8 mouse cellular contexts compared by ENCODE assay signal in genomic region chr5:138994108-138994785, GRCm38 (mm10). TPM values are rescaled to one million over a fixed set of nuclear protein-coding genes. Genes with fewer than 3 reads are reported as not detected.
DNase-seq lines count a peak whose midpoint lies in the region; ATAC-seq and TF ChIP-seq lines count a peak whose summit lies in the region.

No protein-coding gene starts in this region.

- peaks cover 74% of the 10 kb centered on the region for H3K27me3 ChIP-seq in neural tube, embryonic 11.5 days (ENCODE audit: control insufficient read depth, insufficient read depth, low read length)
- peaks cover 49% of the 10 kb centered on the region for H3K27me3 ChIP-seq in heart, embryonic 12.5 days (replicated peaks)
- 0 out of 2 replicates have a peak, but pooled peaks cover 18% of the 10 kb centered on the region for H3K27me3 ChIP-seq in kidney, postnatal 0 days (ENCODE audit: insufficient read depth, low read length)
- peaks cover 95% of the 10 kb centered on the region for H3K27me3 ChIP-seq in midbrain, embryonic 10.5 days (ENCODE audit: low read depth, poor library complexity, severe bottlenecking)

- peak; percentile 3; the same call in 1 of the 2 replicates for ATAC-seq in neural tube, embryonic 11.5 days (ENCODE audit: insufficient read depth, low FRiP score, low TSS enrichment)
- peak; percentile 3; the same call in 1 of the 2 replicates for ATAC-seq in heart, embryonic 12.5 days (ENCODE audit: insufficient number of reproducible peaks, low FRiP score)
- peak; percentile 25 for ATAC-seq in kidney, postnatal 0 days (replicated peaks; ENCODE audit: low FRiP score, low read depth)
- ATAC-seq in activated CD4-positive, CD25-positive, alpha-beta regulatory T cell, adult 4 months = no peak

- H3K27ac ChIP-seq in neural tube, embryonic 11.5 days (ENCODE audit: low read depth, low read length) = peak overlapping the region; percentile 68; the same call in 1 of the 2 replicates
- H3K27ac ChIP-seq in heart, embryonic 12.5 days (ENCODE audit: poor library complexity, severe bottlenecking) = peak overlapping the region; percentile 96
- peak overlapping the region; percentile 97 for H3K27ac ChIP-seq in kidney, postnatal 0 days
- H3K27ac ChIP-seq in midbrain, embryonic 10.5 days (replicated peaks) = peak overlapping the region; percentile 82

- H3K36me3 ChIP-seq in neural tube, embryonic 11.5 days (ENCODE audit: control insufficient read depth, insufficient read depth, low read length) = no peaks in the 10 kb centered on the region
- H3K36me3 ChIP-seq in heart, embryonic 12.5 days = no peaks in the 10 kb centered on the region
- H3K36me3 ChIP-seq in kidney, postnatal 0 days (ENCODE audit: insufficient read depth, low read length) = no peaks in the 10 kb centered on the region
- no peaks in the 10 kb centered on the region for H3K36me3 ChIP-seq in midbrain, embryonic 10.5 days

- H3K9ac ChIP-seq in neural tube, embryonic 11.5 days (ENCODE audit: low read length) = peak overlapping the region; percentile 73
- peak overlapping the region; percentile 94 for H3K9ac ChIP-seq in heart, embryonic 12.5 days
- H3K9ac ChIP-seq in kidney, postnatal 0 days (ENCODE audit: low read depth, low read length) = peak overlapping the region; percentile 91

- peak overlapping the region; percentile 73 for H3K4me3 ChIP-seq in neural tube, embryonic 11.5 days (ENCODE audit: low read depth, low read length)
- H3K4me3 ChIP-seq in heart, embryonic 12.5 days = peak overlapping the region; percentile 69
- peak overlapping the region; percentile 74 for H3K4me3 ChIP-seq in kidney, postnatal 0 days (replicated peaks; ENCODE audit: low read depth, low read length)
- peak overlapping the region; percentile 77 for H3K4me3 ChIP-seq in midbrain, embryonic 10.5 days

- whole genome bisulfite sequencing in neural tube, embryonic 11.5 days = under 1% methylated on average over 32 of the region's 48 CpGs
- WGBS in heart, embryonic 12.5 days = under 1% methylated on average over 48 of the region's 48 CpGs
- WGBS in kidney, postnatal 0 days = under 1% methylated on average over 48 of the region's 48 CpGs
- WGBS in midbrain, embryonic 10.5 days = under 1% methylated on average over 48 of the region's 48 CpGs

- no peaks in the 10 kb centered on the region for H3K9me3 ChIP-seq in neural tube, embryonic 11.5 days (ENCODE audit: control insufficient read depth, low read length)
- H3K9me3 ChIP-seq in heart, embryonic 12.5 days (replicated peaks) = no peaks in the 10 kb centered on the region
- no peaks in the 10 kb centered on the region for H3K9me3 ChIP-seq in kidney, postnatal 0 days (replicated peaks; ENCODE audit: low read length)
- H3K9me3 ChIP-seq in midbrain, embryonic 10.5 days (replicated peaks) = no peaks in the 10 kb centered on the region

- peak overlapping the region; percentile 95 for H3K4me2 ChIP-seq in neural tube, embryonic 11.5 days (ENCODE audit: low read depth)
- H3K4me2 ChIP-seq in heart, embryonic 12.5 days = peak overlapping the region; percentile 84
- H3K4me2 ChIP-seq in kidney, postnatal 0 days (ENCODE audit: low read length) = peak overlapping the region; percentile 94

- no peak for TF ChIP-seq CTCF in kidney, postnatal 0 days (IDR thresholded peaks at IDR 0.05; ENCODE audit: low read depth)

- peak; percentile 43 for DNase-seq in neural tube, embryonic 11.5 days (ENCODE audit: low spot score)
- DNase-seq in neural tube, embryonic 10.5 days (ENCODE audit: extremely low spot score, low spot score) = no peak
- DNase-seq in adrenal gland, postnatal 14 days = peak; percentile 59
- DNase-seq in kidney, postnatal 0 days (ENCODE audit: low spot score) = peak; percentile 47
- DNase-seq in midbrain, embryonic 10.5 days (ENCODE audit: low spot score) = no peak
- no peak for DNase-seq in spleen, adult 12 weeks (ENCODE audit: low spot score)

- peaks cover 48% of the 10 kb centered on the region for H3K4me1 ChIP-seq in neural tube, embryonic 11.5 days (ENCODE audit: control insufficient read depth, insufficient read depth, low read length)
- peaks cover 79% of the 10 kb centered on the region for H3K4me1 ChIP-seq in heart, embryonic 12.5 days (replicated peaks)
- peaks cover 20% of the 10 kb centered on the region for H3K4me1 ChIP-seq in kidney, postnatal 0 days (replicated peaks; ENCODE audit: insufficient read depth, low read length)
- H3K4me1 ChIP-seq in midbrain, embryonic 10.5 days = peaks cover 76% of the 10 kb centered on the region

RNA-seq across cellular contexts. Expression of gene Pdgfa, which starts 2.9 kb away (rescaled TPM):
- 16.1 TPM in 2 replicates for polyA plus RNA-seq in neural tube, embryonic 11.5 days (2014; fragmentation: Nextera tagmentation; extraction: Ambion mirVana)
- 22.0 and 26.0 TPM in 2 replicates for total RNA-seq in adrenal gland, postnatal 14 days (2021)
- 34.4 and 37.4 TPM in 2 replicates for polyA plus RNA-seq in heart, embryonic 12.5 days (2016; fragmentation: Nextera tagmentation; extraction: Ambion mirVana)
- polyA plus RNA-seq in kidney, postnatal 0 days (2015; fragmentation: Nextera tagmentation; extraction: Ambion mirVana) = 75.2 and 77.7 TPM in 2 replicates
- 4.8 and 6.8 TPM in 2 replicates for polyA plus RNA-seq in midbrain, embryonic 10.5 days (2016; fragmentation: Nextera tagmentation; extraction: Ambion mirVana)
- not detected for polyA plus RNA-seq in activated CD4-positive, CD25-positive, alpha-beta regulatory T cell, adult 4 months (2017; shearing (Covaris generic))

Comparison
In these comparisons a context has a peak if more than half of its experiments do, and no peak if none do; other contexts are left out.
1. DNase-seq: peak in neural tube, embryonic 11.5 days (single experiment), adrenal gland, postnatal 14 days (single experiment) and kidney, postnatal 0 days (single experiment); none in neural tube, embryonic 10.5 days (single experiment), midbrain, embryonic 10.5 days (single experiment) and spleen, adult 12 weeks (single experiment).
2. Peak in every context shown above with its lines, with median percentiles within 50 percentile points of each other: H3K27ac ChIP-seq, H3K4me2 ChIP-seq, H3K4me3 ChIP-seq and H3K9ac ChIP-seq.